28 mouse cellular contexts compared by ENCODE assay signal in the genomic region with DNA sequence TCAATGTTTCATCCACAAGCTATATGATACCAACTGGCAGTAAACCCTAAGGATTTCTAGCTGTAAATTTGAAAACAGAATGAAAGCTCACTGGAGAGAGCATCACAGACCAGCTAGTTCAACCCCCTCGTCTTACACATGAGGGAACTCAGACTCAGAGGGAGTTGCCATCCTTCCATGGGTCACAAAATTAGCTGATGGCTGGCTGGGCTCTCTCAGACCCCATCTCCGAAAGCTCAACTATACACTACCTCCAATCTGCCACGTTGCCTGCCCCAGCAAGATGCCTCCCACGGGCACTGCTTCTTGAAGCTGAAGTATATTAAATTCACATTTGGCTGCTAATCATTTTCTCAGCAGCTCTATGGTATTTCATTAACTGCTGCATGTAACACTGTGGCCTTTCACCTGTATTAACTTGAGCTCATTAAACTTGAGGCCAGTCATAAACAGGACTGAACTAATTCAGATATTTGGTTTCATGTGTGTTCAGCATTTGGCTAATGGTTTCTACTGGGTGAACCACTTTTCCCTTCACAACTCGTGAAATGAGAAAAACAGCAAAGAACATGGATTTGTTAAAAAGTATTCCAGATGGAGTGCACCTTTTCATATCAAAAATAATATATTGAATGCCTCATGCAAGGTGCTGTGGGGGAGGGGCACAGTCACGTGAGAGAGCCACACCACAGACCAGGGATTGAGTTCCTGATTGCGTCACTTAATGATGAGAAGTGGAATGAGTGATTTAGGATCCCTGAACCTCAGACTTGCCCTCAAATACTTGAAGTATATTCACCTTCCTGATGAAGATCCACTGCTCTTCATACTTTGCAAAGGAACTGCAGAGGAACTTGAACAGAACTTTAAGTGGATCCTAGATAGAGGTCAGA.
DNase-seq lines count a peak whose midpoint lies in the region; ATAC-seq lines count a peak whose summit lies in the region.
"Had no signal": no experiment of that assay in that cellular context is flagged by ENCODE, and none has a peak within 500 bp of the region (broad histone marks: within the 10 kb centered on the region; RNA-seq: fewer than 3 reads in every experiment).

No protein-coding gene starts in this region.

- H3K9ac ChIP-seq in neural tube, embryonic 13.5 days = no peak overlapping the region
- H3K9ac ChIP-seq in limb, embryonic 11.5 days (ENCODE audit: low read length) = no peak overlapping the region
- H3K9ac ChIP-seq: heart, embryonic 12.5 days; lung, embryonic 15.5 days; neural tube, embryonic 12.5 days had no signal

- H3K9me3 ChIP-seq in neural tube, embryonic 13.5 days = no peaks in the 10 kb centered on the region
- no peaks in the 10 kb centered on the region for H3K9me3 ChIP-seq in limb, embryonic 11.5 days (ENCODE audit: control insufficient read depth, low read length)
- H3K9me3 ChIP-seq: heart, embryonic 12.5 days; lung, embryonic 15.5 days; neural tube, embryonic 12.5 days had no signal

- no peak overlapping the region for H3K4me3 ChIP-seq in neural tube, embryonic 13.5 days
- H3K4me3 ChIP-seq in limb, embryonic 11.5 days (ENCODE audit: low read depth, low read length) = no peak overlapping the region
- H3K4me3 ChIP-seq: erythroblast, embryonic 14.5 days; heart, adult 2 months; heart, embryonic 12.5 days; lung, embryonic 15.5 days; neural tube, embryonic 12.5 days had no signal

- H3K4me2 ChIP-seq in neural tube, embryonic 13.5 days = no peak overlapping the region
- no peak overlapping the region for H3K4me2 ChIP-seq in limb, embryonic 11.5 days (ENCODE audit: low read depth, severe bottlenecking)
- H3K4me2 ChIP-seq: heart, embryonic 12.5 days; lung, embryonic 15.5 days; midbrain, embryonic 11.5 days; neural tube, embryonic 12.5 days had no signal

- H3K27ac ChIP-seq in neural tube, embryonic 13.5 days (replicated peaks) = no peak overlapping the region
- H3K27ac ChIP-seq in limb, embryonic 11.5 days (replicated peaks; ENCODE audit: low read depth, low read length) = no peak overlapping the region
- H3K27ac ChIP-seq: heart, adult 2 months; lung, embryonic 15.5 days; neural tube, embryonic 12.5 days had no signal

- H3K4me1 ChIP-seq in neural tube, embryonic 13.5 days (replicated peaks) = peaks cover 6% of the 10 kb centered on the region; the same call in 1 of the 2 replicates
- H3K4me1 ChIP-seq in limb, embryonic 11.5 days (ENCODE audit: control insufficient read depth, insufficient read depth, low read length) = no peaks in the 10 kb centered on the region
- H3K4me1 ChIP-seq: heart, embryonic 12.5 days; lung, embryonic 15.5 days; neural tube, embryonic 12.5 days had no signal

- 62% methylated on average over 7 of the region's 7 CpGs for WGBS in neural tube, embryonic 13.5 days
- WGBS in limb, embryonic 11.5 days = 38% methylated on average over 7 of the region's 7 CpGs

- 0 out of 2 replicates have a peak, but pooled peaks have one; percentile 19 for ATAC-seq in neural tube, embryonic 13.5 days (ENCODE audit: low read depth)
- ATAC-seq in limb, embryonic 11.5 days (ENCODE audit: insufficient number of reproducible peaks, low FRiP score, low TSS enrichment, low read depth) = peak; percentile 60; the same call in 1 of the 2 replicates
- ATAC-seq: CD4-positive, CD25-positive, alpha-beta regulatory T cell, adult 4 months; forebrain, embryonic 16.5 days; hindbrain, embryonic 16.5 days; intestine, embryonic 16.5 days; midbrain, embryonic 16.5 days had no signal

- DNase-seq in kidney, adult 9 months = peak; percentile 1
- no peak for DNase-seq in kidney, adult 11 months
- no peak for DNase-seq in neural tube, embryonic 10.5 days (ENCODE audit: extremely low spot score, low spot score)
- peak; percentile 29 for DNase-seq in limb, embryonic 11.5 days (ENCODE audit: low spot score)
- DNase-seq in spleen, adult 18-20 months = no peak
- DNase-seq in MN1 (ENCODE audit: low spot score) = no peak
- DNase-seq in ovary, postnatal 36 days (ENCODE audit: low spot score) = no peak
- DNase-seq: adrenal gland, postnatal 36 days; cerebellum, adult 2 months; cerebellum, postnatal 14 days; heart, adult 2 months; heart, postnatal 4 days; layer of hippocampus, adult 9-11 months; liver; retina, postnatal 1 day; right cerebral cortex, postnatal 25 days; thymus, postnatal 14 days had no signal

- no peaks in the 10 kb centered on the region for H3K36me3 ChIP-seq in neural tube, embryonic 13.5 days
- no peaks in the 10 kb centered on the region for H3K36me3 ChIP-seq in limb, embryonic 11.5 days (ENCODE audit: control insufficient read depth, insufficient read depth, low read length)
- H3K36me3 ChIP-seq: heart, embryonic 12.5 days; lung, embryonic 15.5 days; neural tube, embryonic 12.5 days had no signal

- H3K27me3 ChIP-seq in neural tube, embryonic 13.5 days = no peaks in the 10 kb centered on the region
- H3K27me3 ChIP-seq in limb, embryonic 11.5 days (ENCODE audit: control insufficient read depth, insufficient read depth, low read length) = no peaks in the 10 kb centered on the region
- H3K27me3 ChIP-seq: heart, embryonic 12.5 days; lung, embryonic 15.5 days; neural tube, embryonic 12.5 days had no signal

Comparison
In these comparisons a context has a peak if more than half of its experiments do, and no peak if none do; other contexts are left out.
1. DNase-seq: peak in kidney, adult 9 months (single experiment) and limb, embryonic 11.5 days (single experiment); none in kidney, adult 11 months (single experiment), neural tube, embryonic 10.5 days (single experiment), spleen, adult 18-20 months (0 of 2), MN1 (single experiment) and ovary, postnatal 36 days (single experiment).